ENCODE assay signal across 8 mouse cellular contexts in the genomic region with DNA sequence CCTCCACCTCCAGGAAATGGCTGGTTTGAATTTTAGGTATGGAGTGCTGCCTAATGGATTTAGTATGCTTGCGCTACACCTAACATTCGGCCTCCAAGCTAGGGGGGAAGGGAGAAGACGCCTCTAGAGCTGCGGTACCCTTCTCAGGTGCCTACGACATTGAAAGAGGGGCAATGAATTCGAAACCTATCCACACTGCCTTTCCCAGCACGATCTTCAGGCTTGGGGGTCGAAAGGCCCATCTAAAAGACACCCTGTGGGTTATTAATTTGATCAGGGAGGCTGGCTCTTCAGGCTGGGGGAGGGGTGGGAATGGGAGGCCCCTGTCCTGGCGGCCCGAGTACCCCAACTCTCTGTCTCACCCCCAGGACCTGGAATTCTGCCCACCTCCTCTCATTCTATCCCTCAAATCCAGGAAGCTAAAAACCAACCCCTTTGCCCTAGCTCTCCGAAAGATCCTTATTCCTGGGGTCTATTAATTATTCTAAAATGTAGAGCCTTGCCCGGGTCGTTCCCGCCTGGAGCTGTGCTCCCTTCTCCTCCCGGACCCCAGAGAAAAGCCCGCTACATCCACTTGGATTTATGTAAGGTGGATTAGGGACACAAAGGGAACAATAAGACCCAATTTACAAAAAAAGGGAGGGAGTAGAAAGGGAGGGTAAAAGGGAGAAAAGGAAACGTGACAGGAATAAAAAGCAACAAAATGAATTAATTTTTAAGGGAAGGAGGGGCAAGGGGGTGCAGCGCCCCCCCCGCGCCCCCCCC. TPM values are rescaled to one million over a fixed set of nuclear protein-coding genes. Genes with fewer than 3 reads are reported as not detected.
A peak's percentile ranks its signal among the peaks of the same experiment; 100 is the strongest.
DNase-seq lines count a peak whose midpoint lies in the region; ATAC-seq and TF ChIP-seq lines count a peak whose summit lies in the region.

No protein-coding gene starts in this region.

- H3K9ac ChIP-seq in heart, adult 2 months (ENCODE audit: low read depth, low read length): no peak overlapping the region
- H3K9ac ChIP-seq in ES-Bruce4 (ENCODE audit: low read depth, poor library complexity, severe bottlenecking): peak overlapping the region; percentile 30
- H3K9ac ChIP-seq in forebrain, postnatal 0 days: peak overlapping the region; percentile 81
- H3K9ac ChIP-seq in liver, embryonic 16.5 days (ENCODE audit: low read depth, low read length): no peak overlapping the region

- TF ChIP-seq POLR2A in heart, adult 2 months (IDR thresholded peaks at IDR 0.05; ENCODE audit: insufficient read depth, low read depth, low read length): no peak
- no peak for TF ChIP-seq POLR2A in ES-Bruce4 (IDR thresholded peaks at IDR 0.05; ENCODE audit: insufficient read depth, low read length)

- H3K4me1 ChIP-seq in heart, adult 2 months (ENCODE audit: control insufficient read depth, insufficient read depth, low read length): no peaks in the 10 kb centered on the region; the same call in 1 of the 2 replicates
- H3K4me1 ChIP-seq in ES-Bruce4 (ENCODE audit: control insufficient read depth, insufficient read depth, low read length): no peaks in the 10 kb centered on the region
- peaks cover 14% of the 10 kb centered on the region for H3K4me1 ChIP-seq in forebrain, postnatal 0 days (ENCODE audit: insufficient read depth)
- peaks cover 3% of the 10 kb centered on the region for H3K4me1 ChIP-seq in liver, embryonic 16.5 days (ENCODE audit: control insufficient read depth, low read depth, low read length)

- H3K9me3 ChIP-seq in ES-Bruce4 (replicated peaks; ENCODE audit: control insufficient read depth, insufficient read depth, low read length, poor library complexity, severe bottlenecking): no peaks in the 10 kb centered on the region
- no peaks in the 10 kb centered on the region for H3K9me3 ChIP-seq in forebrain, postnatal 0 days (ENCODE audit: low read length)
- no peaks in the 10 kb centered on the region for H3K9me3 ChIP-seq in liver, embryonic 16.5 days (replicated peaks; ENCODE audit: control insufficient read depth, low read length)

- no peak for DNase-seq in heart, adult 2 months
- DNase-seq in heart, postnatal 10 days: no peak
- peak; percentile 66 for DNase-seq in forebrain, postnatal 0 days
- DNase-seq in MN1 (ENCODE audit: low spot score): no peak
- DNase-seq in cerebellum, postnatal 36 days: no peak

- TF ChIP-seq CTCF in heart, adult 2 months (IDR thresholded peaks at IDR 0.05): no peak
- no peak for TF ChIP-seq CTCF in ES-Bruce4 (IDR thresholded peaks at IDR 0.05; ENCODE audit: low read depth, low read length)
- TF ChIP-seq CTCF in forebrain, postnatal 0 days (IDR thresholded peaks at IDR 0.05; ENCODE audit: low read depth): no peak

- peak overlapping the region; percentile 85 for H3K4me3 ChIP-seq in heart, adult 2 months
- peak overlapping the region; percentile 33 for H3K4me3 ChIP-seq in ES-Bruce4 (ENCODE audit: low read depth, low read length)
- peak overlapping the region; percentile 70 for H3K4me3 ChIP-seq in forebrain, postnatal 0 days (ENCODE audit: low read depth, low read length)
- H3K4me3 ChIP-seq in liver, embryonic 16.5 days (ENCODE audit: low read depth, low read length): no peak overlapping the region

- peak overlapping the region; percentile 90 for H3K4me2 ChIP-seq in forebrain, postnatal 0 days (ENCODE audit: low read depth)
- peak overlapping the region; percentile 38 for H3K4me2 ChIP-seq in liver, embryonic 16.5 days (ENCODE audit: low read depth, low read length)

- no peaks in the 10 kb centered on the region for H3K27me3 ChIP-seq in heart, adult 2 months (ENCODE audit: control insufficient read depth, insufficient read depth, low read length)
- no peaks in the 10 kb centered on the region for H3K27me3 ChIP-seq in ES-Bruce4 (ENCODE audit: control insufficient read depth, insufficient read depth, low read length, poor library complexity, severe bottlenecking)
- H3K27me3 ChIP-seq in forebrain, postnatal 0 days (ENCODE audit: insufficient read depth, low read length): no peaks in the 10 kb centered on the region
- H3K27me3 ChIP-seq in liver, embryonic 16.5 days (ENCODE audit: control insufficient read depth, insufficient read depth, low read depth, low read length): peaks cover 45% of the 10 kb centered on the region

- H3K79me2 ChIP-seq in heart, adult 2 months (replicated peaks; ENCODE audit: control insufficient read depth, insufficient read depth, low read length): no peaks in the 10 kb centered on the region; the same call in 1 of the 2 replicates

- no peak for TF ChIP-seq EP300 in heart, adult 2 months (IDR thresholded peaks at IDR 0.05; ENCODE audit: insufficient read depth, low read depth, low read length)
- no peak for TF ChIP-seq EP300 in ES-Bruce4 (IDR thresholded peaks at IDR 0.05; ENCODE audit: insufficient read depth, low read depth, low read length)

- H3K27ac ChIP-seq in heart, adult 2 months: peak overlapping the region; percentile 8; the same call in 1 of the 2 replicates
- no peak overlapping the region for H3K27ac ChIP-seq in ES-Bruce4 (ENCODE audit: insufficient read depth, low read length)
- peak overlapping the region; percentile 95 for H3K27ac ChIP-seq in forebrain, postnatal 0 days (ENCODE audit: low read depth, low read length)
- H3K27ac ChIP-seq in liver, embryonic 16.5 days (ENCODE audit: low read length): no peak overlapping the region

- 49% methylated on average over 20 of the region's 20 CpGs for WGBS in heart, adult 2 months
- WGBS in forebrain, postnatal 0 days: 3% methylated on average over 20 of the region's 20 CpGs
- WGBS in liver, embryonic 16.5 days (ENCODE audit: insufficient replicate concordance): 16% methylated on average over 20 of the region's 20 CpGs

- ATAC-seq in forebrain, postnatal 0 days: no peak
- no peak for ATAC-seq in liver, embryonic 16.5 days (ENCODE audit: low read depth)
- no peak for ATAC-seq in frontal cortex, adult (ENCODE audit: low TSS enrichment)

- peaks cover 6% of the 10 kb centered on the region for H3K36me3 ChIP-seq in heart, adult 2 months (ENCODE audit: control insufficient read depth, insufficient read depth, low read length)
- no peaks in the 10 kb centered on the region for H3K36me3 ChIP-seq in ES-Bruce4 (ENCODE audit: control insufficient read depth, insufficient read depth, low read length, poor library complexity, severe bottlenecking)
- H3K36me3 ChIP-seq in forebrain, postnatal 0 days (ENCODE audit: insufficient read depth): no peaks in the 10 kb centered on the region
- H3K36me3 ChIP-seq in liver, embryonic 16.5 days (ENCODE audit: control insufficient read depth, insufficient read depth): no peaks in the 10 kb centered on the region

- intact Hi-C loops in heart, adult 2 months (cut with DNase I): loop anchor here (5.0 to 10.0 kb wide), 6 partner anchors 75 to 1518 kb away; no protein-coding TSS in a partner anchor
- intact Hi-C loops in heart, postnatal 10 days (cut with DNase I): loop anchor here (5.0 to 10.0 kb wide), 3 partner anchors 125 to 428 kb away; no protein-coding TSS in a partner anchor

RNA-seq across cellular contexts. Expression of a gene that starts 2.3 kb away (rescaled TPM):
- 10 to 100 TPM; 25.4 to 45.5 TPM for total RNA-seq in heart, adult 2 months (2021)
- 28.4 and 62.6 TPM in 2 replicates for polyA plus RNA-seq in heart, adult 2 months (2012; rRNA removed)
- total RNA-seq in heart, postnatal 10 days (2021): 10 to 100 TPM; 19.3 to 24.0 TPM
- 7.6 and 8.5 TPM in 2 replicates for polyA plus RNA-seq in ES-Bruce4 (2011; ENCODE audit: insufficient read depth, insufficient read length, low read depth, missing spikeins)
- total RNA-seq in forebrain, postnatal 0 days (2014; rRNA removed): 111 and 118 TPM in 2 replicates
- polyA plus RNA-seq in forebrain, postnatal 0 days (2015; fragmentation: Nextera tagmentation; extraction: Ambion mirVana): 45.9 and 58.7 TPM in 2 replicates
- 0.22 and 0.30 TPM in 2 replicates for polyA plus RNA-seq in liver, embryonic 16.5 days (2015; fragmentation: Nextera tagmentation; extraction: Ambion mirVana)

Comparison
In these comparisons a context has a peak if more than half of its experiments do, and no peak if none do; other contexts are left out.
1. H3K27ac ChIP-seq: peak in heart, adult 2 months (single experiment) and forebrain, postnatal 0 days (single experiment); none in ES-Bruce4 (single experiment) and liver, embryonic 16.5 days (single experiment).
2. H3K9ac ChIP-seq: peak in ES-Bruce4 (single experiment) and forebrain, postnatal 0 days (single experiment); none in heart, adult 2 months (single experiment) and liver, embryonic 16.5 days (single experiment).